ENCODE assay signal across 34 mouse cellular contexts in genomic region chr8:45383250-45383649, GRCm38 (mm10). TPM values are rescaled to one million over a fixed set of nuclear protein-coding genes. Genes with fewer than 3 reads are reported as not detected.
A peak's percentile ranks its signal among the peaks of the same experiment; 100 is the strongest.
DNase-seq lines count a peak whose midpoint lies in the region; ATAC-seq and TF ChIP-seq lines count a peak whose summit lies in the region.
"Had no signal": no experiment of that assay in that cellular context is flagged by ENCODE, and none has a peak within 500 bp of the region (broad histone marks: within the 10 kb centered on the region; RNA-seq: fewer than 3 reads in every experiment).

No protein-coding gene starts in this region.

- H3K9me3 ChIP-seq in forebrain, postnatal 0 days (ENCODE audit: low read length) = no peaks in the 10 kb centered on the region
- H3K9me3 ChIP-seq in forebrain, embryonic 11.5 days (ENCODE audit: control insufficient read depth, low read length) = no peaks in the 10 kb centered on the region
- H3K9me3 ChIP-seq: embryonic facial prominence, embryonic 10.5 days; embryonic facial prominence, embryonic 15.5 days; intestine, embryonic 15.5 days; limb, embryonic 10.5 days; limb, embryonic 15.5 days; midbrain, embryonic 13.5 days; neural tube, embryonic 15.5 days had no signal

- peaks cover 13% of the 10 kb centered on the region; the same call in 1 of the 2 replicates for H3K4me1 ChIP-seq in forebrain, postnatal 0 days (ENCODE audit: insufficient read depth)
- peaks cover 14% of the 10 kb centered on the region; the same call in 1 of the 2 replicates for H3K4me1 ChIP-seq in forebrain, embryonic 11.5 days (replicated peaks; ENCODE audit: control insufficient read depth, insufficient read depth, low read length)

- no peak for ATAC-seq in forebrain, postnatal 0 days
- ATAC-seq in forebrain, embryonic 11.5 days (replicated peaks; ENCODE audit: low FRiP score) = no peak
- no peak for ATAC-seq in frontal cortex, adult (ENCODE audit: low TSS enrichment)
- ATAC-seq: CD4-positive, CD25-positive, alpha-beta regulatory T cell, adult 4 months; intestine, embryonic 15.5 days; midbrain, embryonic 13.5 days had no signal

- TF ChIP-seq CTCF in forebrain, postnatal 0 days (IDR thresholded peaks at IDR 0.05; ENCODE audit: low read depth) = no peak

- no peak overlapping the region for H3K27ac ChIP-seq in forebrain, postnatal 0 days (ENCODE audit: low read depth, low read length)
- no peak overlapping the region for H3K27ac ChIP-seq in forebrain, embryonic 11.5 days (ENCODE audit: low read depth, low read length)
- H3K27ac ChIP-seq: embryonic facial prominence, embryonic 10.5 days; embryonic facial prominence, embryonic 15.5 days; gastrocnemius, adult 2 months; hindbrain, embryonic 14.5 days; intestine, embryonic 15.5 days; layer of hippocampus, adult 2 months; limb, embryonic 10.5 days; limb, embryonic 15.5 days; liver, embryonic 14.5 days; macrophage; midbrain, embryonic 13.5 days; neural tube, embryonic 15.5 days; stomach, postnatal 0 days had no signal

- 18% methylated on average over 1 of the region's 1 CpGs for WGBS in forebrain, postnatal 0 days
- 70% methylated on average over 1 of the region's 1 CpGs for WGBS in forebrain, embryonic 11.5 days

- H3K4me2 ChIP-seq in forebrain, postnatal 0 days (ENCODE audit: low read depth) = no peak overlapping the region
- no peak overlapping the region for H3K4me2 ChIP-seq in forebrain, embryonic 11.5 days (ENCODE audit: low read depth, low read length, severe bottlenecking)
- H3K4me2 ChIP-seq: embryonic facial prominence, embryonic 15.5 days; heart, embryonic 11.5 days; intestine, embryonic 15.5 days; limb, embryonic 15.5 days; midbrain, embryonic 13.5 days; neural tube, embryonic 15.5 days had no signal

- H3K27me3 ChIP-seq in forebrain, postnatal 0 days (ENCODE audit: insufficient read depth, low read length) = peaks cover 5% of the 10 kb centered on the region; the same call in 1 of the 2 replicates
- no peaks in the 10 kb centered on the region for H3K27me3 ChIP-seq in forebrain, embryonic 11.5 days (ENCODE audit: control insufficient read depth, insufficient read depth, low read length)
- H3K27me3 ChIP-seq: neural tube, embryonic 15.5 days had no signal

- DNase-seq in cerebellum, postnatal 10 days = peak; percentile 11 to 33
- DNase-seq in cerebellum, adult 9-11 months = no peak
- peak; percentile 20 for DNase-seq in forebrain, postnatal 0 days
- DNase-seq in forebrain, embryonic 11.5 days (ENCODE audit: low spot score) = no peak
- peak; percentile 49 for DNase-seq in brain, adult 2 months (ENCODE audit: low read depth, low spot score)
- peak; percentile 23 to 50 for DNase-seq in cerebellum, postnatal 25 days
- DNase-seq: adrenal gland, postnatal 14 days; gastrocnemius, adult 2 months; gastrocnemius, postnatal 36 days; heart, adult 18-20 months; heart, postnatal 4 days; kidney, adult 2 months; kidney, postnatal 36 days; lung, adult 2 months; lung, postnatal 10 days; right cerebral cortex, postnatal 4 days; thymus, adult 18-20 months; thymus, postnatal 25 days had no signal

- H3K4me3 ChIP-seq in forebrain, postnatal 0 days (ENCODE audit: low read depth, low read length) = no peak overlapping the region
- H3K4me3 ChIP-seq in forebrain, embryonic 11.5 days (ENCODE audit: low read depth, low read length) = no peak overlapping the region
- H3K4me3 ChIP-seq: embryonic facial prominence, embryonic 10.5 days; embryonic facial prominence, embryonic 15.5 days; gastrocnemius, adult 2 months; intestine, embryonic 15.5 days; layer of hippocampus, adult 2 months; limb, embryonic 10.5 days; limb, embryonic 15.5 days; midbrain, embryonic 13.5 days; neural tube, embryonic 15.5 days had no signal

- no peak overlapping the region for H3K9ac ChIP-seq in forebrain, postnatal 0 days
- no peak overlapping the region for H3K9ac ChIP-seq in forebrain, embryonic 11.5 days (ENCODE audit: low read length)
- H3K9ac ChIP-seq: embryonic facial prominence, embryonic 15.5 days; hindbrain, embryonic 14.5 days; intestine, embryonic 15.5 days; limb, embryonic 15.5 days; liver, embryonic 14.5 days; midbrain, embryonic 13.5 days; neural tube, embryonic 15.5 days had no signal

- no peaks in the 10 kb centered on the region for H3K36me3 ChIP-seq in forebrain, postnatal 0 days (ENCODE audit: insufficient read depth)
- H3K36me3 ChIP-seq in forebrain, embryonic 11.5 days (ENCODE audit: control insufficient read depth, insufficient read depth, low read length) = no peaks in the 10 kb centered on the region
- H3K36me3 ChIP-seq: embryonic facial prominence, embryonic 10.5 days; embryonic facial prominence, embryonic 15.5 days; intestine, embryonic 15.5 days; limb, embryonic 10.5 days; limb, embryonic 15.5 days; midbrain, embryonic 13.5 days; neural tube, embryonic 15.5 days had no signal

RNA-seq across cellular contexts. Expression of gene Fam149a, which starts 1.2 kb away (rescaled TPM):
- total RNA-seq in forebrain, postnatal 0 days (2014; rRNA removed) = 22.6 and 27.3 TPM in 2 replicates
- 10.8 and 15.0 TPM in 2 replicates for polyA plus RNA-seq in forebrain, postnatal 0 days (2015; fragmentation: Nextera tagmentation; extraction: Ambion mirVana)
- 9.5 and 10.0 TPM in 2 replicates for polyA plus RNA-seq in forebrain, embryonic 11.5 days (2014; fragmentation: Nextera tagmentation; extraction: Ambion mirVana)
- total RNA-seq: megakaryocyte-erythroid progenitor cell, adult 5-6 weeks had no signal
- polyA plus RNA-seq: CD4-positive, CD25-positive, alpha-beta regulatory T cell, adult 4 months had no signal

RNA-seq across cellular contexts. Expression of gene Tlr3, which starts 27.6 kb away (rescaled TPM):
- total RNA-seq in forebrain, postnatal 0 days (2014; rRNA removed) = 0.95 and 1.3 TPM in 2 replicates
- polyA plus RNA-seq in forebrain, postnatal 0 days (2015; fragmentation: Nextera tagmentation; extraction: Ambion mirVana) = 1.1 and 1.3 TPM in 2 replicates
- 0.86 and 1.3 TPM in 2 replicates for polyA plus RNA-seq in forebrain, embryonic 11.5 days (2014; fragmentation: Nextera tagmentation; extraction: Ambion mirVana)

RNA-seq across cellular contexts. Expression of gene Cyp4v3, which starts 50.2 kb away (rescaled TPM):
- total RNA-seq in forebrain, postnatal 0 days (2014; rRNA removed) = 2.2 and 2.4 TPM in 2 replicates
- polyA plus RNA-seq in forebrain, postnatal 0 days (2015; fragmentation: Nextera tagmentation; extraction: Ambion mirVana) = 1.8 and 2.1 TPM in 2 replicates
- polyA plus RNA-seq in forebrain, embryonic 11.5 days (2014; fragmentation: Nextera tagmentation; extraction: Ambion mirVana) = 0.69 and 1.6 TPM in 2 replicates

Comparison
In these comparisons a context has a peak if more than half of its experiments do, and no peak if none do; other contexts are left out.
1. DNase-seq: peak in cerebellum, postnatal 10 days (2 of 2), forebrain, postnatal 0 days (single experiment), brain, adult 2 months (single experiment) and cerebellum, postnatal 25 days (2 of 2); none in cerebellum, adult 9-11 months (single experiment) and forebrain, embryonic 11.5 days (single experiment).